Mouse (Mus musculus) C2C12 (cell line): ENCODE results near the gene Egfl8.

Source experiments
- CEBPB ChIP-seq: IDR thresholded peaks from one replicate; pipeline ENCODE4 v1.6.1; 2011; ENCODE audit warnings: low read depth, mild to moderate bottlenecking, control low read depth, moderate library complexity
- CTCF ChIP-seq: IDR thresholded peaks from one replicate; pipeline ENCODE4 v1.5.1; 2011; ENCODE audit not compliant: control insufficient read depth, insufficient read depth, insufficient read length
- MAX ChIP-seq: IDR thresholded peaks from one replicate; pipeline ENCODE4 v1.6.1; 2011; ENCODE audit warnings: mild to moderate bottlenecking, control low read depth
- MYOD1 ChIP-seq: IDR thresholded peaks from one replicate; pipeline ENCODE4 v1.6.1; 2011; ENCODE audit warnings: low read depth; ENCODE audit not compliant: control insufficient read depth, insufficient read length
- MYOG ChIP-seq: IDR thresholded peaks from one replicate; pipeline ENCODE4 v1.6.1; 2011; ENCODE audit not compliant: control insufficient read depth, insufficient read length; ENCODE audit errors: extremely low read depth
- USF1 ChIP-seq: IDR thresholded peaks from one replicate; pipeline ENCODE4 v1.6.1; 2011; ENCODE audit warnings: low read depth, mild to moderate bottlenecking, control low read depth, moderate library complexity

GRCm38 (mm10) chr17:34588767-34589166, 27.0 kb downstream of the Egfl8 start:
- TF ChIP-seq CTCF (no peak), MAX (no peak), MYOD1 (no peak), CEBPB (no peak), MYOG (no peak), USF1 (no peak)
